Mouse (Mus musculus): Measurements from ENCODE around the gene Aldh9a1. TPM values are rescaled to one million over a fixed set of nuclear protein-coding genes. Genes with fewer than 3 reads are reported as not detected.
A peak's percentile ranks its signal among the peaks of the same experiment; 100 is the strongest.

Gene Aldh9a1
- polyA plus RNA-seq, 1 experiment from 2014 or later = 83.3 TPM

DNA sequence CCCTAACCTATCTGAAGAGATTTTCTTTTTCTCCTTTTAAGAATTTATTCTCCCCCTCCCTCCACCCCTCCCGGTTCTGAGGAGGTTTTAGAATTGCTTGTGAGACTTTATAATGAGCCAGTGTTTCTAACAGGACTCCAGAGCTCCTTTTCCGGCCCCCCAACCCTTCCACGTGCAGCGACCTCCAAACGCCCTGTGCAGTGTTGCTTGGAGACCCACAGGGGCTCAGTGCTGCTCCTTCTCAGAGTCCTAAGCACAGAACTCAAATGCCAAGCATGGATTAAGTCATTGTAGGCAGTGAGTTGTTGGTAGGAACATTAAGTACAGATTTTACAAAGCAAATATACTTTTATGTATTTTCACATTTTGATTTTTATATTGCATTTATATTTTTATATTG lies 13.5 kb downstream of the Aldh9a1 start:
- DNase-seq (ENCODE audit: low spot score) = no peak
- WGBS = 59% methylated on average over 5 of the region's 5 CpGs
- H3K4me2 ChIP-seq (ENCODE audit: low read length) = no peak overlapping the region
- no peak overlapping the region for H3K27ac ChIP-seq (ENCODE audit: low read depth)
- no peak overlapping the region for H3K4me3 ChIP-seq (ENCODE audit: low read depth, low read length)
- H3K9me3 ChIP-seq (ENCODE audit: control insufficient read depth, low read length) = no peaks in the 10 kb centered on the region
- no peaks in the 10 kb centered on the region for H3K4me1 ChIP-seq (replicated peaks; ENCODE audit: control insufficient read depth, insufficient read depth, low read length)
- H3K36me3 ChIP-seq (ENCODE audit: control insufficient read depth, insufficient read depth, low read length) = peaks cover 51% of the 10 kb centered on the region
- no peak for ATAC-seq (replicated peaks; ENCODE audit: low FRiP score, low TSS enrichment, low read depth)
- no peaks in the 10 kb centered on the region for H3K27me3 ChIP-seq (replicated peaks; ENCODE audit: control insufficient read depth, insufficient read depth, low read length)
- no peak overlapping the region for H3K9ac ChIP-seq (ENCODE audit: low read length)

DNA sequence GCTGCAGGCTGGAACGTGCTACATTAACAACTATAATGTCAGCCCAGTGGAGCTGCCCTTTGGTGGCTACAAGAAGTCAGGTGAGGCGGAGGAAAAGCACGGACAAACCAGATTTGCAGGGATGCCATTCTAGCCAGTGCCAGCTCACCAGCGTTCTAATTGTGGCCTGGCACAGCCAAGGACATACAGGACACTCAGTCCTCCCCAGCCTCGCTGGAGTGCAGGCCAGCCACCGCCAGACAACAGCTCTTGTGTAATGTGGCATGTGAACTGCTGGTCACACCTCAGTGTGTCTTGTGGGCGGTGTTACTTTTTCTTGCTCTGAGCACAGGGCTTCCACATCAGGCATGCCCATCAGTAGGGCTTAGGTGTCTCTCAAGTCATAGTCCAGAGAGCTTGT lies 16.0 kb downstream of the Aldh9a1 start:
- H3K9me3 ChIP-seq (ENCODE audit: control insufficient read depth, low read length) = no peaks in the 10 kb centered on the region
- H3K9ac ChIP-seq (ENCODE audit: low read length) = no peak overlapping the region
- peaks cover 56% of the 10 kb centered on the region for H3K36me3 ChIP-seq (ENCODE audit: control insufficient read depth, insufficient read depth, low read length)
- no peaks in the 10 kb centered on the region for H3K4me1 ChIP-seq (replicated peaks; ENCODE audit: control insufficient read depth, insufficient read depth, low read length)
- H3K4me2 ChIP-seq (ENCODE audit: low read length) = no peak overlapping the region
- no peak for ATAC-seq (replicated peaks; ENCODE audit: low FRiP score, low TSS enrichment, low read depth)
- no peak overlapping the region for H3K27ac ChIP-seq (ENCODE audit: low read depth)
- H3K4me3 ChIP-seq (ENCODE audit: low read depth, low read length) = no peak overlapping the region
- no peak for DNase-seq (ENCODE audit: low spot score)
- 88% methylated on average over 7 of the region's 7 CpGs for WGBS
- H3K27me3 ChIP-seq (replicated peaks; ENCODE audit: control insufficient read depth, insufficient read depth, low read length) = no peaks in the 10 kb centered on the region

DNA sequence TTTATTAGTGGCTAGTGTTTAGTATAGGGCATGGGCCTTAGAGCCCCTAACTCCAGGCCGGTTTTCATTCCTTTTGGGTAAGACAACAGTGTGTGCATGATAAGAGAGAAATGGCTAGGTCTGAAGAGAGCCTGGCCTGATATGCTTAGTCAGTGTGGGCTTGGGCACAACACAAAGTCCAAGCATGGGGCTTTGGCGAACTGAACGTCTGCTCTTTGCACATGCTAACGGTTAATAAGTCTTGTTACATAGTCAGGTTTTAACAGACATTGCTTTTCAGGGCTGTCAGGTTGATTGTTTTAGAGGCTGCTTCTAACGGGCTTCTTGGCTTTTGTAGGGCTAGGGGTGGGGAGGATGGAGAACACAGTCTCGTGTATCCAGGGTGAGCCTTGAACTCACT lies 16.8 kb downstream of the Aldh9a1 start:
- no peak overlapping the region for H3K9ac ChIP-seq (ENCODE audit: low read length)
- no peaks in the 10 kb centered on the region for H3K4me1 ChIP-seq (replicated peaks; ENCODE audit: control insufficient read depth, insufficient read depth, low read length)
- peaks cover 51% of the 10 kb centered on the region for H3K36me3 ChIP-seq (ENCODE audit: control insufficient read depth, insufficient read depth, low read length)
- DNase-seq (ENCODE audit: low spot score) (no peak), ATAC-seq (replicated peaks; ENCODE audit: low FRiP score, low TSS enrichment, low read depth) (no peak)
- no peaks in the 10 kb centered on the region for H3K27me3 ChIP-seq (replicated peaks; ENCODE audit: control insufficient read depth, insufficient read depth, low read length)
- H3K4me2 ChIP-seq (ENCODE audit: low read length) = no peak overlapping the region
- H3K4me3 ChIP-seq (ENCODE audit: low read depth, low read length) = no peak overlapping the region
- 87% methylated on average over 6 of the region's 6 CpGs for WGBS
- no peak overlapping the region for H3K27ac ChIP-seq (ENCODE audit: low read depth)
- no peaks in the 10 kb centered on the region for H3K9me3 ChIP-seq (ENCODE audit: control insufficient read depth, low read length)

DNA sequence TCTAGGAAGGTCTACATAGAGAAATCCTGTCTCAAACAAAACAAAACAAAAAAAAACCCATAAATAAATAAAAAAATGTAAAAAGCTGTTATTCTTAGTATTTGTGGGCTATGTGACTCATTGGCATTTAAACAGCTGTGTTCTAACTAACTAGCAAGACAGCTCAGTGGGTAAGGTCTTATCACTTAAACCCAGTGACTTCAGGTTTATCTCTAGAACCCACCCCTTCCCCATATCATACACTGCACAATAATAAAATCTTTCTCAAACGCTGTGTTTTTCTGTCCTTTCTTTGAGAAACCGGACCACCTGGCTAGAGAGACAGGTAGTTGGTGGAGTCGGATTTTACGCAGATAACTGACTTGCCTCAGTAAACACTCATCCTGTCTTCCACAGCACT lies 18.2 kb downstream of the Aldh9a1 start:
- no peak overlapping the region for H3K27ac ChIP-seq (ENCODE audit: low read depth)
- no peak for ATAC-seq (replicated peaks; ENCODE audit: low FRiP score, low TSS enrichment, low read depth)
- H3K4me3 ChIP-seq (ENCODE audit: low read depth, low read length) = no peak overlapping the region
- no peak overlapping the region for H3K4me2 ChIP-seq (ENCODE audit: low read length)
- no peaks in the 10 kb centered on the region for H3K27me3 ChIP-seq (replicated peaks; ENCODE audit: control insufficient read depth, insufficient read depth, low read length)
- no peaks in the 10 kb centered on the region for H3K4me1 ChIP-seq (replicated peaks; ENCODE audit: control insufficient read depth, insufficient read depth, low read length)
- no peaks in the 10 kb centered on the region for H3K9me3 ChIP-seq (ENCODE audit: control insufficient read depth, low read length)
- H3K9ac ChIP-seq (ENCODE audit: low read length) = no peak overlapping the region
- no peak for DNase-seq (ENCODE audit: low spot score)
- H3K36me3 ChIP-seq (ENCODE audit: control insufficient read depth, insufficient read depth, low read length) = peaks cover 49% of the 10 kb centered on the region
- 80% methylated on average over 4 of the region's 4 CpGs for WGBS

DNA sequence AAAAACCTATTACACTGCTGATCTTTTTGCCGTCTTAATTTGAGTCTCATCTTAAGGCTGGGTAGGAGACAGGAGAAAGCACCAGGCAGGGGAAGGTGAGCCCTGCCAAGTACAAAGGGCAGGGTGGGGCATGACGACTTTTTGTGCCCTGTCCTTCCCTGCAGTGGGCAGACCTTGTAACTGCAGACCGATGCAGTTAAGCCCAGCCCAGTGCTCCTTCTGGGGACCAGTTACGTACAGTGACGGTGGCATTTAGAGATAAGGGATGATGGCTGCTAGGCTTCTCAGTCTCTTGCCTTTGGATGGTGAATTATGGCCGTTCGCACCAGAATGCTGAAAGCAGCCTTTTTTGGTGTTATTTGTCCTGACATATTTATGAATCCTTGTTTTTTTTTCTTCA lies 18.7 kb downstream of the Aldh9a1 start:
- H3K4me2 ChIP-seq (ENCODE audit: low read length) = no peak overlapping the region
- no peaks in the 10 kb centered on the region for H3K9me3 ChIP-seq (ENCODE audit: control insufficient read depth, low read length)
- H3K27me3 ChIP-seq (replicated peaks; ENCODE audit: control insufficient read depth, insufficient read depth, low read length) = no peaks in the 10 kb centered on the region
- DNase-seq (ENCODE audit: low spot score) (no peak), ATAC-seq (replicated peaks; ENCODE audit: low FRiP score, low TSS enrichment, low read depth) (no peak)
- H3K36me3 ChIP-seq (ENCODE audit: control insufficient read depth, insufficient read depth, low read length) = peaks cover 51% of the 10 kb centered on the region
- WGBS = 76% methylated on average over 7 of the region's 7 CpGs
- no peak overlapping the region for H3K9ac ChIP-seq (ENCODE audit: low read length)
- H3K4me3 ChIP-seq (ENCODE audit: low read depth, low read length) = no peak overlapping the region
- no peaks in the 10 kb centered on the region for H3K4me1 ChIP-seq (replicated peaks; ENCODE audit: control insufficient read depth, insufficient read depth, low read length)
- no peak overlapping the region for H3K27ac ChIP-seq (ENCODE audit: low read depth)

DNA sequence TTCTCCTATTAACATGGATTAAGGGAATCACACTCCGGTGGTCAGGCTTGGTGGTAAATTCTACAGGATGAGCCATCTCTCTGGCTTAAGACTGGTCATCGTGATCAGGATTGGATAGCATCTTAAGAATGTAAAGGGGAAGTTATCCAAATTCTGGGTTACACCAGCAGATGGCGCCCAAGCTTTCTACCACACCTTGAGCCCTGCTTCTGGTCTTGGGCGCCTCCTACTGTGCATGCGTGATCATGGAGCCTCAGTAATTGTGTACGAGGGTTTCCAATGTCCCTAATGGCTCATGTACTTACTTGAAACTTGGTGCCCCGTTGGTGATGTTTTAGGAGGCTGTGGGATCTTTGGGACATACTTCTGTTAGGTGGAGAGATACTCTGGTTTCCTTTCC lies 20.1 kb downstream of the Aldh9a1 start:
- Histone ChIP-seq H3K4me1 (replicated peaks; ENCODE audit: control insufficient read depth, insufficient read depth, low read length) (0 out of 2 replicates have a peak, but pooled peaks cover 4% of the 10 kb centered on the region), H3K36me3 (ENCODE audit: control insufficient read depth, insufficient read depth, low read length) (peaks cover 46% of the 10 kb centered on the region), H3K27ac (ENCODE audit: low read depth) (no peak overlapping the region), H3K4me2 (ENCODE audit: low read length) (no peak overlapping the region), H3K9me3 (ENCODE audit: control insufficient read depth, low read length) (no peaks in the 10 kb centered on the region), H3K4me3 (ENCODE audit: low read depth, low read length) (no peak overlapping the region), H3K27me3 (replicated peaks; ENCODE audit: control insufficient read depth, insufficient read depth, low read length) (no peaks in the 10 kb centered on the region), H3K9ac (ENCODE audit: low read length) (no peak overlapping the region)
- ATAC-seq (replicated peaks; ENCODE audit: low FRiP score, low TSS enrichment, low read depth) (peak; percentile 44), DNase-seq (ENCODE audit: low spot score) (peak; percentile 92)
- 12% methylated on average over 7 of the region's 7 CpGs for whole genome bisulfite sequencing

DNA sequence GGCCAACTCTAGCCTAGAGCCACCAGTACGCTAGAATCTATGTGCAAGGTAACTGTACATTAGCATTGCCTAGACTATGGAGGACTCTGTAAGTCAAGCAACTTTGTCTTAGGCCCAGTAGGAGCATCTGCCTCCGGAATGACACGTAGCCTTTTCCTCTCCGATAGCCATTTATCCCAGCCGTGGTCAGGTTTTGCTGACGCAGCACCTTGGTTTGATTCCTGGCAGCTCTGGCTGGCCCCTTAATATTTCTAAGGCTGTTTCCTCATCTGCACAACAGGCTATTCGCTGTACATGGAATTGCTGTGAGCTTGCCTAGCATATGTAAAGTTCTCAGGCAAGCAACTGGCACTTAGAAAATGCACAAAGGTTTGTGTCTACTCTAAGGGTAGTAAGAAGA lies 22.9 kb downstream of the Aldh9a1 start:
- no peak for ATAC-seq (replicated peaks; ENCODE audit: low FRiP score, low TSS enrichment, low read depth)
- no peak for DNase-seq (ENCODE audit: low spot score)
- H3K4me3 ChIP-seq (ENCODE audit: low read depth, low read length) = no peak overlapping the region
- H3K27ac ChIP-seq (ENCODE audit: low read depth) = no peak overlapping the region
- H3K9me3 ChIP-seq (ENCODE audit: control insufficient read depth, low read length) = no peaks in the 10 kb centered on the region
- no peak overlapping the region for H3K9ac ChIP-seq (ENCODE audit: low read length)
- H3K36me3 ChIP-seq (ENCODE audit: control insufficient read depth, insufficient read depth, low read length) = peaks cover 33% of the 10 kb centered on the region
- 94% methylated on average over 7 of the region's 7 CpGs for WGBS
- 0 out of 2 replicates have a peak, but pooled peaks cover 4% of the 10 kb centered on the region for H3K4me1 ChIP-seq (replicated peaks; ENCODE audit: control insufficient read depth, insufficient read depth, low read length)
- H3K27me3 ChIP-seq (replicated peaks; ENCODE audit: control insufficient read depth, insufficient read depth, low read length) = no peaks in the 10 kb centered on the region
- no peak overlapping the region for H3K4me2 ChIP-seq (ENCODE audit: low read length)

DNA sequence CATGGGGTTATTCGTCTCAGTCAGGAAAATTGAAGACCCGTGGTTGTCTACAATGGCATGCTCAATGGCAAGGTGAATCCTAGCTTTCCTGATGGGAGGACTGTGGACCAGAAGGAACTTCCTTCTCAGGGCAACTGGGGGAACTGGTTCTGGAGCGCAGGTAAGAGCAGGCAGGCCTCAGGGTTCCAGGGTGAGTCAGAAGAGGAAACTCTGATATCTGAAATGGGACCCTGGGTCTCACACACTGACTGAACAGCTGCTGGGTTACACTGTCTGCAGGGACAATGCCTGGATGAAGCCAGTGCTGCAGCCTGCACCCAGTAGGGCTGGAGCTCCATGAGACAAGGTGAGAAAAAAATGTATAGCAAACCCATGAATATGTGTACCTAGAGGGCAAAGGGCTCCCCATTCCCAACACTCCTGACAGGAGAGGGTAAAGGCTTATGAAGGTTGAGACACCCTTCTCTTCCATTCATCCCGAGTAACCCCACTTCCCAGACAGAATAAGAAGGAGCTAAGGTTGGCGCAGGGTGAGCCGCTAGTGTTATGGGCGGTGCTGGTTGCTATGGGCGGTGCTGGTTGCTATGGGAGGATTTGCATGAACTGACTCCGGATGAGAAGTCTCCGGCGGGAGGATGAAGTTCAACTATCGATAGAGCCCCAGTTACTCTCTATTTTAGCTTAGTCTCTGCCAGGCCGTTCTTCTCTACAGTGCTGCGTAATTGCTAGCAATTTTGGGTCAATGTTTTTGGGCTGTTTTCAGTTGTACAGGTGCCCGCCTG lies 24.4 kb downstream of the Aldh9a1 start:
- H3K27ac ChIP-seq (ENCODE audit: low read depth) = no peak overlapping the region
- no peaks in the 10 kb centered on the region for H3K27me3 ChIP-seq (replicated peaks; ENCODE audit: control insufficient read depth, insufficient read depth, low read length)
- H3K9me3 ChIP-seq (ENCODE audit: control insufficient read depth, low read length) = no peaks in the 10 kb centered on the region
- WGBS = 24% methylated on average over 15 of the region's 15 CpGs
- H3K4me2 ChIP-seq (ENCODE audit: low read length) = peak overlapping the region; percentile 20; the same call in 1 of the 2 replicates
- DNase-seq (ENCODE audit: low spot score) (peak; percentile 74), ATAC-seq (replicated peaks; ENCODE audit: low FRiP score, low TSS enrichment, low read depth) (peak; percentile 63)
- no peak overlapping the region for H3K4me3 ChIP-seq (ENCODE audit: low read depth, low read length)
- 0 out of 2 replicates have a peak, but pooled peaks cover 4% of the 10 kb centered on the region for H3K4me1 ChIP-seq (replicated peaks; ENCODE audit: control insufficient read depth, insufficient read depth, low read length)
- peaks cover 19% of the 10 kb centered on the region for H3K36me3 ChIP-seq (ENCODE audit: control insufficient read depth, insufficient read depth, low read length)
- no peak overlapping the region for H3K9ac ChIP-seq (ENCODE audit: low read length)

DNA sequence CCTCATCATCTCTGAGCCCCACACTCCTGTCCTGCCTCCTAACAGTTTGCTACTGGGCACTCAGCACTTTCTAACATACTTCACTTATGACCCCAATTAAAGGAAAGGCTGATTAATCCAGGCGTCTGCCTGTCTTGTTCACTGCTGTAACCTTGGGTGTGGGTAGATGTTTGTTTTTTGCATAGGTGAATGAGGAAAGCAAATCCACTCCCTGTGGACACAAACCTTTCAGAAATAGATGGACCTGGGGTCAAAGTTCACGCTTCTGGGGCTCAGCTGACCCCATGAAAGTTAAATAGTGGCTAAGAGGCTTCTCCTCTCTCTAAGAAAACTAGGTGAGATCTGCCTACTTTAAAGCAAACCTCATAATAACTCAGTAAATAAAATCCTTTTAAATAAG lies 25.2 kb downstream of the Aldh9a1 start:
- H3K9ac ChIP-seq (ENCODE audit: low read length) = no peak overlapping the region
- no peak for DNase-seq (ENCODE audit: low spot score)
- H3K9me3 ChIP-seq (ENCODE audit: control insufficient read depth, low read length) = no peaks in the 10 kb centered on the region
- 51% methylated on average over 2 of the region's 2 CpGs for WGBS
- no peak overlapping the region for H3K27ac ChIP-seq (ENCODE audit: low read depth)
- no peak for ATAC-seq (replicated peaks; ENCODE audit: low FRiP score, low TSS enrichment, low read depth)
- no peaks in the 10 kb centered on the region for H3K27me3 ChIP-seq (replicated peaks; ENCODE audit: control insufficient read depth, insufficient read depth, low read length)
- H3K4me2 ChIP-seq (ENCODE audit: low read length) = peak overlapping the region; percentile 20; the same call in 1 of the 2 replicates
- peaks cover 16% of the 10 kb centered on the region for H3K36me3 ChIP-seq (ENCODE audit: control insufficient read depth, insufficient read depth, low read length)
- H3K4me3 ChIP-seq (ENCODE audit: low read depth, low read length) = no peak overlapping the region
- H3K4me1 ChIP-seq (replicated peaks; ENCODE audit: control insufficient read depth, insufficient read depth, low read length) = 0 out of 2 replicates have a peak, but pooled peaks cover 4% of the 10 kb centered on the region
